Mouse (Mus musculus): ENCODE data around the gene Col4a1.

The Col4a1 gene

DNA sequence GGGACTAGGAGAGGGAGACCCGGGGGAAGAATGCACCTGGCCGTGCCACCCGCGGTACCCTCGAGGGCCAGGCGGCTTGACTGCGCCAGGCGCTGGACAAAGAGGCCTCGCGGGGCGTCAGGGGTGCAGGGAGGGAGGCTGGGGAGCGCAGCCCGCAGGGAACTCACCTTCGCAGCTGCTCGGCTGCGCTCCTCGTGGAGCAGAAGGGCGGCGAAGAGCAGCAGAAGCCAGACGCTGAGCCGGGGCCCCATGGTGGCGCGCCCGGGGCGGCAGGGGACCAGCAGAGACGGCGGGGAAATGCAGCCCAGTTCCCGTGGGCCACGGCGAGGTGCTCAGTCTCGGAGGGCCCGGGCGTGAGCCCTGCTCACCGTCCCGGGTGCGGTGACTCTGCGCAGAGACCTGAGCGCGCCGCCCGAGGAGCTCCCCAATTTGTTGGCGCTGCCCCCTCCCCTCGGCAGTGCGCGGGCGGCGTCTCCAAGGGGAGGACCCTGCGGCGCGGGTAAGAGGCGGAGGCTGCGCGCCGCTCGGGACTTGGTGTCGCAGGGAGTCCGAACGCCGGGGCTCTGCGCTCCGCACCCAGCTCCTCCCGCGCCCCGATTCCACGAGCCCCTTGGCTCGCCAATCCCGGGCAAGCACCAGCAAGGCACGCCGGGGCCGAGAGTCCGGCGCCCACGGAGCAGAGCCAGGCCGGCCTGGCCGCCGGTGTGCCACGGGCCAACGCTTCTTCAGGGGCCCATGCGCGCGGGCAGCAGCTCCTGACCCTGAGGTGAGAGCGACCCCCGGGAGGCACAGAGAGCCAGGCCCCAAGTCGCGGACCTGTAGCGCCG is at the start of gene Col4a1, which contains the start of gene Col4a2:
Col4a1 (minus strand) TSS at position 478 of the 827 bp plus-strand sequence.
Col4a2 (plus strand) TSS at position 457 of the 827 bp plus-strand sequence.
- peak in 1 of 2 experiments; percentile 11 for DNase-seq

DNA sequence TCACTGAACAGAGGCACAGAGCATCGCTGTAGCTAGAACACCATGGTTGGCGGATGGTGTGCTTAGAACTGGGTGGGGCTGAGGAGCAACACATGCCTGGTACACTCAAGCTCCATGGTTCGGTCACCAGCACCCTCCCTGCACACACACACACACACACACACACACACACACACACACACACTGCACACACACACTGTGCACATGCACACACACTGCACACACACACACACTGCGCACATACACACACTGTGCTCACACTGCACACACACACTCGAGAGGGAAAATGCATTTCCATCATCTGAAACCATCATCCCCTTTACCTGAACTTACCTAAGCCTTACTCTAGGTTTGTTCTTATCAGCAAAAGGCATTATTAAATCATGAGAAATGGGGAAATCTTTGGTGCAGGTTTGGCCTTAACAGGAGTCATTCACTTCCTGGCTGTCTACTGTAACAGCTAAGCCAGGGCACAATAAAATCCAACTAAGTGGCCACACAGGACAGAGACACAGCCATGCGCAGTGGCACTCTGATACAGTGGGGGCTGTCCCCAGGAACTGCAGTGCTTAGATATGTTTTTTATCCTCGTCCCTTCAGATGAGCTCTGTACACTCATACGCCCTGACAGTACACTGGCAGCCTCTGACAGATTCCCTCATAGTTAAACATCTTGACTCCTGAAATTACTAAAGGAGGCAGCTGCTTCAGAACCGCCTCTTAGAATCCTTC is 49.1 kb upstream of the Col4a1 start:
- no peak for DNase-seq

DNA sequence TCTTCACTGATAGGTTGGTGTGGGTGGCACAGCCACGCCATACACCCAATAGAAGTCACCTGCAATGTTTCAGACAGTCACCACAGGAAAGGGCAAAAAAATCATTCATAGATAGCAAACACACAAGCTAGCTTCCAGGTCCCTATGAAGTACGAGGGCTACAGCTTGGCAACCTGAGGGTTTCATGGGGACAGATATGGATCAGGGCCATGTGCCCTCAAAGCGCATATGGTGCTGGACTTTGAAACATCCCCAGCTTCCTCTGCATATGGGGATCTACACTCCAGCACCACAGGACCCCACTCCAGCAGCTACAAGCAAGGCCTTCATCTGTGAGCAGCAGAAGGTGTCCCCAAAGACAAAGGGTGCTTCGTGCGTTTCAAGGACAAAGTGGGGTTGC is 47.2 kb upstream of the Col4a1 start:
- DNase-seq, result peak; percentile 10 to 14

DNA sequence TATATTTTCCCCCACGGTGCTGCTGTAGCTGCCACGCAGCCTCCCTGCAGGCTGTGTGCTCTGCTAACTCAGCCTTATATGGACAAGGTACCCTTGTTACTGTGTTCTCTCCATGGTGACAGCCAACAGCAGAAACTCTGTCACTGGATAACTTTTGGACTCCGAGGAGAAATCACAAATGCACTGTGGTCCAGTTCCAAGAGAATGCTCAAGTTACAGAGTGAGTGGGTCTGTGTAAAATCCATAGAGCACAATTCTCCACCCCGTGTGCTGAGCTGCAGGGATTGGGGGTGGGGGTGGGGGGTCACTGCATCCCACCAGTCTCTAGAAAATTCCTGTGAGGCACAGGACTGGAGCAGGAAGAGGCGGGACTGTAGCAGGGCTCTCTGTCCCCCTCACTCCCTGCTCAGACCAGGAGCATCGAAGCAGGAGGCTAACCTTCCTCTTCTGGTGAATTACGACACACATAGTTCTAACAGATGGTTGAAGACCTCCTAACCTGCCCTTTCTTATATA is 45.4 kb upstream of the Col4a1 start:
- DNase-seq, result no peak

DNA sequence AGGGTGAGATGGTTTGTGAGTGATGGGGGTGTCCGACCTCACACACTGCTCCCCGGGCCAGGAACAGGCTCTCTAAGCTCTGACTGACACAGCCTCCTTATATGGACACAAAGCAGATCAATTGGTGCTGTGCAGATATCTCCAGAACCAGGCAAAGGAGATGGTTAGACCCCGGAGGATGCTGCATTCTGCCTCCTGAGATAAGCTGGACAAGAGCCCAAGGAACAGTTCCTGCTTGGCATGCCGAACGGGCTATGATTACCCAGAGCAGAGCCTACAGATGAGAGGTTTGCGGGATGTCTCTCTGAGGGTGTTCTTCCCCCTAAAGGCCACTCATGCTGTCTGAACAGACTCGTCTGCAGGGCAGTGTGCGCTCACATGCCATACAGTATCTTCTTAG is 44.1 kb upstream of the Col4a1 start:
- no peak for DNase-seq

DNA sequence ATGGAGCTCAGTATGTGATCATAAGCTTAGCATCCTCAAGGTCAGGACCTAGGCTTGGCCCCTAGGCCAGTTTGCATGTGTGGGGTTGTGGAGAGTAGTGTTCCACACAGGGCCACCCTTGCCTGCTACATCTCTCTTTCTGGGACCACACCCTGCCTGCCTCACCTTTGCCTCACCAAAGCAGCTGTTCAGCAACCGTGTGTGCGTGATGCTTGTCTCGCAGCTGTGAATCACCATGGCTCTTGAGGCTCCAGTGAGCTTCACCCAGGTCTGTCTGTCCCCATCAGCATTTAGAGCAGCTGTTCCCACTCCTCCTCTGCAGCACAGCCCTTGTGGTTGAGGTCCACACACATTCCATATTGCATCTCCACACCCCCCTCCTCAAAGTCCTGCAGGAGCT is 43.3 kb upstream of the Col4a1 start:
- no peak for DNase-seq

DNA sequence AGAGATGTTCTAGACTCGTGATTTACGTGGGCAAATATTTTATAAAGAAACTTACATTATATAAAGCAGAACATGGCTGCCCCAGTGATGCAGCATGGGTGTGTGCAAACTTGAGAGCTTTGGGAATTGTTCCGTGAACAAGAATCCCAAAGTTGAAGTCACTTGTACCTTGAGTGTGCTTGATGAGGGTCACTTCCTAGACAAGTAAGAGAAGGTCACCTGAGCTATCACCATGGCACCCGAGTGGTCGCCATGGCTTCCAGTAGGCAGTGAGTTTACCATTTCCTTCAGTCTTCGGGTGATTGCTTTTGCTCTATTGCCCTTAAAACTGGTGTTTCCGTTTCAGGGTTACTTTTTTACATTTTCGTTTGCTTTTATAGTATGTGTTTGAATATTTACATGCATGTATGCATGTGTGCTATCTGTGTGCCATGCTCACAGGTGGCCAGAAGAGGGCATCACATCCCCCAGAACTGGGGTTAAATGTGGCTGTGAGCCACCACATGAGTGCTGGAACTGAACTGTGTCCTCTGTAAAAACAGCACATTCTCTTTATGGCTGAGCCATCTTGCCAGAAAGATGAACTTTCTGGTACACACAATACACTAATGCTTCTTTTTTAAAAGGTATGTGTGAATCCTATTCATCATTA is 42.3 kb upstream of the Col4a1 start:
- DNase-seq, result no peak

DNA sequence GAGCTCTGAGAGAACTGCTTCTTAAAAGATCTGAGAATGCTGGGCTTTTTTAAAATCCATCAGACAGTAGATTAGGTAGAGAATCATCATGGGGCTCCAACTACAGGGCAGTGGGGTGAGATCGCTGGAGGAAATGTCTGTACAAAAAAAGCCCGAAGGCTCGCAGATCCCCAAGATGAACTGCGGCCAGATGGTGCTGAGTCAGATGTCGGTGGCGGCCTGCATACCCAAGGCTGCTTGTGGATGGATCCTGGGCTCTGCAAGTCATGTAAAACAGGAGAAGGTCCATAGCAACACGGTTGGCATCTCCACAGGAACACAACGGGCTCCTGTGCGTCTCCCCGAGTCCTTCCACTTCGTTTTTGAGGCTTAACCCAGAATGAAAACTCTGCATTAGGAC is 39.9 kb upstream of the Col4a1 start:
- DNase-seq, result no peak

DNA sequence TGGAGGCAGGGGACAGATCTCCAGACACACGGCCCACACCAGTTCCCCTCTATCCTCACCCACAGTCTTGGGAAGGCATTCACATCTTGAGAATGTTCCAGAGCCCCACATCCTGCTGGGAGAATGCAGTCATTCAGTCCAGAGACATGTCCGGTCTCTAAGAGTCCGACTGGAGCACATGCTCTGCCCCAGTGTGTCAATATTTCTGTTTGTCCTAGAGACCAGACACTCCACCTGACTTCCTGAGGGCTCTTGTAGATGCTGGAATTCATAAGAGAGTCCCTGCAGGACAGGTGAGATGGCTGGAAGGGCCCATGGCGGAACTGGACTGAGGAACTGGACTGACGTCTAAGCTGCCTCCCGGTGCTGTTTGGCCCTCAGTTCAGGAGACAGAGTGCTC is 38.7 kb upstream of the Col4a1 start:
- no peak for DNase-seq

DNA sequence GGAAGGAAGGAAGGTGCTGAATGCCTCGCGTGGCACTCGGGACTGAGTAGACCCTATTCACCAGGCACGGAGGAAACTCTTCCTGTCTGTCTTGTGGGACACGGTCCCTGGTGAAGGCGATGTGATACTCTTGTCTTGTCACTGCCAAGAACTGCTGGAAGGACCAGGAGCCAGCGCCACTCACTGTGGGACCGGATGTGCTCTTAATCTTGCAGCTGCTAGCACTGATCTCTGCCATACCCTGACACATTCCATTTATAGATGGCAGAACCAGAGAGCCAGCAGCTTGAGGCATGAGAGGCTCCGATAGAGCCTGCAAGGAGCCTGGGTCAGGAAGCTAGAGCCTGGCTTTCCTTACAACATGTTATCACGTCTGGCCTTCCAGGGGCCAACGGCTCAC is 36.0 kb upstream of the Col4a1 start:
- no peak for DNase-seq

DNA sequence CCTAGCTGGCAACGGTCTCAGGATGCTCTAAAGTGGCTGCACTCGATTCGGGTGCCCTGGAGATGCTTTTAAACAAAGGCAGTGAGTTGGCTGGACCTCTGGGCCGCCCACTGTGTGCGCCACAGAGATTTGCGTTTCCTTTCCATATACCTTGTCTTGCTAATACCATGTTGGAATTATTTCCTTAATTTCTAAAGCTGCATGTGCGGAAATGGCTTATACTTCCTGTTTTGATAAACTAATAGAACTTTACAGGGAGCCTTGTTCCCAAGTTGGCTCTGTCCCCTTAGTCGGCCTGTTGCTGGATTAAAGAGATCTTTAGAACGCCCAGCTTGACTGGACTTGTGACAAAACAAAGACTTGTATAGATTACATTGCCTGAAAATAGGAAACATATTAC is 35.1 kb upstream of the Col4a1 start:
- no peak for DNase-seq

DNA sequence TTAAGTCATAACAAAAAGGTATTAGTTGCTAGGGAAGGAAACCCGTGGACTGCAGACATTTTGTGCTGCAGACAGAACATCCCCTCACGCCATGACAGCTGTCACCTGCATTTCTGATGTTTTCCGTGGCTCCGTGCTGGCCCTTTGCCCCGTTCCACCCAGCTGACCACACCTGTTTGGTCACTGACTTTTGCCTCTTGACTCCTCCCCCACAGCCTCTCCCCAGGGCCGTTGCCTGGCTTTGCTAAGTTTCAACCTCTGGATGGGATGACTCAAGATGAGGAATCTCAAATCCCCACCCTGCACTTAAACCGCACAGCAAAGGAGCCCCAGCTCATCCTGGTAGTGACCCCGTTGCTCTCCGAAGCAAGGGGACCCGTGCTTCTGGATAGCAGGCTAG is 33.6 kb upstream of the Col4a1 start:
- DNase-seq, result no peak

DNA sequence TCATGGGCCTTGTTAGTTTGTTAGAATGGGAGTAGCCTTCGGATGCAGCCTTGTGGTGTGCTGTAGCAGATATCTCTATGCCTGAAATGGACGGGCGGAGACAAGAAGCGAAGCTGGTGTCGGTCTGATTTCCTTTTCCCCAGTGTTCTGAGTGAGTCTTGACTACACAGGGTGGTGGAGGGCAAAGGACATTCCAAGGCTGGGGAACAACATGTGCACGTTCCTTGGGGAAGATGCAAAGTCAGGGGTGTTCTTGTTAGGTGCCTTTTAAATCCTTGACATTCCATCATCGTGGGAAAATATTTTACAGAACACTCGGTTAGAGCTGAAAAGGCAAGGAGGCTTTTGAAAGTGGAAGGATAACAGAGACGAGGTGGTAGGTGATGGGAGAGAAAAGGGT is 31.8 kb upstream of the Col4a1 start:
- DNase-seq, result no peak

DNA sequence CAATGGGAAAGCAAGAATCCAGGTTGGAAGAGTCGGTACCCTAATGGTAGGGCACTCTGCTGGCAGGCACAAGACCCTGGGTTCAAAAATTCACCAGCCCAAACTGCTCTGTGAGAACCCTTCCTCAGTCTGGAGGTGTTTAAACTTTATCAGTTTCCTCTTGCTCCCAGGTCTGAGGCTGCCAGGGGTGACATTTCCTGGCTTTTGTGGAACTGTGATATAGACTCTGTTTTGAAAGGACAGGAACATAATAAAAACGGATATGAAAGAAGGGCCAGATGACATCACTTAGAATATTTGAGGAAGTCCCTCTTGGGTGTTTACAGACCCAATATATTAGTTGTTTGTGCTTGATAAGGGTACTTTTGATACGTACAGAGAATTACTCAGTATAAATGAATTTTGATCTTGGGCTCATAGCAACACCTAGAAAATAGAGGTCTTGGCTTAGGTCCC is 28.5 kb upstream of the Col4a1 start:
- no peak for DNase-seq

DNA sequence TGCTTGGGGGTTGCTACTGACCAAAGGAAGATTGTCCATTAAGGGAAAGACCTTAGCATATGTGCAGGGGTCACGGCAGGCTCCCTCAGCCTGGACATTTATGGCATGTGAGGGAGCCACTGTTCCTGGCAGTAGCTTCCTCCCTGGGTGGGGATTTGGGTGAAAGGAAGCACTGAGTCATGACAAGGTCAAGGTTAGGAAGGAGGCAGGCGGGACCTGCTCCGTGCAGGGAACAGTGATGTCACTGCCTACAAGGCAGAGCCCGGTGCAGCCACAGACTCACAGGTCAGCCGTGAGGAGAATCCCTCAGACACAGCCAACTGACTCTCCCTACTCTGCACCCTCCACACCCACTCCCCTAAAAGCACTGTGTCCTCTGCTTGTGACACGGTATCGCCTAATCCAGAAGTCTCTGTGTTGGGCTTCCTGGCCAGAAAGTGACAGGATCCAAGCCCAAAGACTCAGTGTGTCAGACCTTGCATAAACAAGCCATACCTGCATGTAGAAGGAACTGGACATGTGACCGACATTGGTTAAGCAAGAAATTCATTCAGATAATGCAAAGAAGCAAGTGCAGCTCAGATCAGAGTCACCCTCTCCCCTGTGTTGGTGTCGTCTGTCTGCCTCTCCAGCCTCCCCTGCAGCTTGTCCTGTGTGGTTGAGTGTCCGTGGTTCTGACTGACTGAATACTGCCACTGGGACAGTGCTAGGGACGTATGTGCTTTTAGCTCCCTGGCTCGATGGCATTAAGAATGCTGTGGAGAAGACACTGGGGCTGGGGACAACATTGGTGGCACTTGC is 27.9 kb upstream of the Col4a1 start:
- no peak for DNase-seq

DNA sequence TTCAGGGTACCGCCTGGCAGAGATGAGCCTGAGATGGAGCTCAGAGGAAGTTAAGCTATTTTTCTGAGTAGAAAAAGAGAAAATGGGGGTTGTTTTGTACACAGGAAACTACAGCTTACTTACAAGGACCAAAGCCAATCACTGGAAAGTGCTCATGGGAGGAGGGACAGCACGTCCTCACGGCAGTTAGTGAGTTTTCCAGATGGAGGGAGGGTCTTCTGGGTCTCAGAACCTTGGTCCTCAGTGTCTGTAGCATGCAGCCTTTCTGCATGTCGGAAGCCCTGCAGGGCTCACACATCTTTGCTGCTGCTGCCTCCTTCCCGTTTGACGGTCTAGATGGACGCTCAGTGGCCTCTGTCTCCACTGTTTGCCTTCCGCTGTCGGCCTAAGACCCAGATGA is 25.9 kb upstream of the Col4a1 start:
- DNase-seq, result no peak

DNA sequence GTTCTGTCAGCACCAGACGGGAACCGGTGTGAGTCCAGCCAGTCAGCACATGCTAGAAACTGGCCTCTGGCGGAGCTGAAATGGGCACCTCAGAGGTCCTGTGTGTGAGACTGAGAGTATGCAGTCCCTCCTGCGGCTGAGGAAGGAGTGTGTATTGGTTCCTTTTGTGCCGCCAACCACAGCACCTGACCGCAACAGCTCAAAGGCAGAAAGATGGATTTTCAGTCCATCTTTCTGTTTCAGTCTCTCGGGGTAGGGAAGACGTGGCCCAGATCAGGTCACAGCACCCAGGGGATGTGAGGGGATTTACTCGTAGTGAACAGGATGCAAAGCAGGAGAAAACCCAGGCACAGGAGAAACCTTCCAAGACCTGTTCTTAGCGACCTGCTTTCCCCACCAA is 25.0 kb upstream of the Col4a1 start:
- DNase-seq, result no peak

DNA sequence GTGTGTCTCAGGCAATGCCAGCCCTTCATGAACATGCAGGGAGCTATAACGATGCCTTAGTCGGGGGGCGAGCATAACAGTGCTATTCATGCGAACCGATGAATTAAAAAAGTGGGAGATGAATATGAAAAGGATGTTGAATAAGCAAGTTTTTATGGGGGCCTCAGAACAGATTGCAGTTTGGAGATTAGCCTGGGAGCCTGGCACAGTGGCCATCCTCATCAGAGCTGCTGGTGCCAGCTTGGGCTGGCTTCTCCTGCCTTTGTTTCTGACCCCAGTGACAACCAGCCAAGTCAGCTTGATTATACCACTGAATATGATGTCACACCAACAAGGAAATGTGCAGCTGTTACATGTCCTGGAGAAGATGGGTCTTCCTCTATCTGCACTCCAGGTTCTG is 23.7 kb upstream of the Col4a1 start:
- no peak for DNase-seq

DNA sequence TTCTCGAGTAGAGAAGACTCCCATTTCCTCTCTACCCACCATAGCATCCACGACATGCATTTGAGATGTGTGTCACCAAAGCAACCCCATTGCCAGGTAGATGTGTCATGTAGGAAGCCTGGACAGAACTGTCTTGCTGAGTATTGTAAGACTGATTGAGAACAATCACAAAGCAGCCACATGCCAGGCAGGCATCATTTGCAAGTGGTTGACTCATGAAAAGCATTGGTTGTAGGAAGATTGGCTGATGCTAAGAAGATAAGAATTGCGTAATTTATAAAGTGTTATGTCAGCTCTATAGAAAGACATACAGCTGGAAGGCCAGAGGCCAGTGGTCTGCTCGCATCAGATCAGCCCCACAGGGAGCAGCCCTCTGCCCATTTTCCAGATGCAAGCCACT is 22.6 kb upstream of the Col4a1 start:
- no peak for DNase-seq

DNA sequence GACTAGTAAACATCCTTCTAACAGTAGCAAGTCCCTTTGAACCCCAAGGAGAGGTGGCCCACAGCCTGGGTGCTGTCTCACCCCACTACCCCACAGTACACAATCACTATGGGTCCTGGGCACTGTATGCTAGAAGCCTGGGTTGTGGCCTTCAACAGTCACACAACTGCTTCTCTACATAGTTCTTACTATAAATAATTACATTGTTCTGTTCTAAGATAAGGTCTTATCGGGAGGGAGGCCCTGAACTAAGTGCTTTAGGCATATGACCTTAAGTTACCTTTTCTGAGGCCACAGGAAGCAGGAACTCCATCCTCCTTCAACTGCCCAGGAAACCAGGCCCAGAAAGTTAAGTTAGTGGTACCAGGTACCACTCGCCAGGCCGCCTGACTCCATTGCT is 21.9 kb upstream of the Col4a1 start:
- no peak for DNase-seq

DNA sequence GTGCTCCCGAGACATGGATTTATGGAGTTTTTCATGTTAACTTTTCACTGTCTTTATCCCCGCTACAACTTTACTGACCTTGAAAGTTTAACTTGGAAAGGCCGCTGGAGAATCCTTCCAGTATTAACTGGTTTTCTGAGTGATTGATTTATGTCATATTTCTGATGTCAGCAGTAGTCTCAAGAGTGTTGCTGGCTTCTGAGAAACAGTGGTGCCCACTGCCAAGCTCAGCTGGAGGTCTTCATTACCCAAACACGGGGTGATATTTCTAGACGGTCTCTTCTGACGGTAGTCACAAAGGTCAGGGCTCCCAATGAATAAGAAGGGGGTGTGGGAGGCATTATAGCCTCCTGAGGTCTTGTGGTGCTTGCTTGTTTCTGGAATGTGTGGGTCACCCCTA is 21.1 kb upstream of the Col4a1 start:
- DNase-seq, result no peak

DNA sequence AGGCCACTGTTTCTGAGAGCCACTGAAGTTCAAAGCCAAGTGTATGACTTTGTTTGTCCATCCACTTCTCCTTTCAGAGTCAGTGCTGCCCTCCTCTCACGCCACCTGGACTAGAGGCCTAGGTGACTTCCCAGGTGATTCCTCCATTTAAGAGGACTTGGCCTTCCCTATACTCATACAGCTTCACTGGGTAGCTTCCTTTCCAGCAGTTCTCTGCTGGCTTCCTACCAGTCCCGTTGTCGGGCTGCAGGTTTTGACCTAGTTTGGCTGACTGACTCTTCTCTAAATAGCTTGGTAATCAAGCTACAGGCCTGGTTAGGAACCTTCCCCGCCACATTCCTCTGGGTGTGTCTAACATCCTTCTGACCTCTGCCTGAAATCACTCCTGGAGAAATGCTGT is 18.9 kb upstream of the Col4a1 start:
- DNase-seq, result no peak
